Mouse (Mus musculus) c-Kit-positive CD71-negative TER-119-negative erythroid progenitor cells, embryonic 14.5 days (primary cell): ENCODE measurements around the gene Vasp.

Source experiments
- DNase-seq: peaks from one replicate; pipeline ENCODE4 v3.0.0-alpha.2; 2013; ENCODE audit warnings: low read depth

Gene Vasp

DNA sequence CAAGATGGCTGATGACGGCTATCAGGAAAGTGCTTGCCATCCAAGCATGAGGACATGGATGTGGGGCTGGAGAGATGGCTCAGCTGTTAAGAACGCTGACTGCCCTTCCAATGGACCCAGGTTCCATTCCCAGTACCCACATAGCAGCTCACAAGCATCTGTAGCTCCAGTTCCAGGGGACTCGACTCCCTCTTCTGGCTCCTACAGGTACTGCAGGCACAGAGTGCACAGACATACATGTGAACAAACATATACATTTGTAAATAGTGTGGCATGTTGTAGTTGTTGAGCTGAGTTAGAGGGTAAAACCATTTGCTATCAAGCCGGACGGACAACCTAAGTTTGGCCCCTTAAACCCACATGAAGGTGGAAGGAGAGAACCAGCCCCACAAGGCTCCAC, 61.6 kb downstream of the Vasp start:
- DNase-seq, result no peak

DNA sequence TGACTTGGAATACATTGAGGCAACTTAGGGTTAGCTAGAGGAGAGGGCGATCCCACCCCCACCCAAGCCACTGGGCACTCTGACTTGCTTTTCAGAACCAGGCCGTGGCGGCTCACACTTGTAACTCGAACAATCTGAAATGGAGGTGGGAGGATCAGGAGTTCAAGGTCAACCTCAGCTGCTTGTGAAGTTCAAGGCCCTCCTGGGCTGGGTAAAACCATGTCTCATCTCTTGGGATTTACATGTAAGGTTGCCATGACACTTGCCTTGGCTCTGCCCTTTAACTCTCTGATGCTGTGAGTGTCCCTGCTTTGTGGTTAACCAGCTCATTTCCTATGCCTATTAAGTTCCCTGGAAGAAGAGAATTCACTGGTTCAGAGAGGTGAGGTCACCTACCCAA, 62.1 kb downstream of the Vasp start:
- no peak for DNase-seq

DNA sequence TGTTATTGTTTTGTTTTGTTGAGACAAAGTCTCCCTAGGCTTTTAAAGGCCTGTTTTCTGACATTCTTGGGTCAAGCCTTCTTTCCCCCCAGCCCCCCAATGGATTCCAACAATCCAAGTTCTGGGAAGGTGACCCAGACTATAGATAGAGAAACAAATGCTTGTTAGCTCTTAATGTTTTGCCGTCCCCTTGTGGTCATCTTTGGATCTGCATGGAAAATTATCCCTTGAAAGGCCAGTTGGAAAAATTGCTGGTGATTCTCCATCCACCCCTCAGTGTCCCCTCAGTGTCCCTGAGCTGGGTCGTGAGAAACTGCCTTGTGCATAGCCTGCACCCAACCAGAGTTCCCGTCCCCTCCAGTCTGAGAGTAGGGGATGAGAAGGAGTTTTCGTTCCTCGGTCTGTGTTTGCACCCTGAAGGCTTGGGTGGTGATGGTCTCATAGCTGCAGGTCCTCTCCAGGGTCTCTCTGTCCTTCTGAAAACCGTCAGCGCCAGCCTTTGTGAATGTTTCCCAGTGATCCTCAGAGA, 62.6 kb downstream of the Vasp start:
- no peak for DNase-seq

DNA sequence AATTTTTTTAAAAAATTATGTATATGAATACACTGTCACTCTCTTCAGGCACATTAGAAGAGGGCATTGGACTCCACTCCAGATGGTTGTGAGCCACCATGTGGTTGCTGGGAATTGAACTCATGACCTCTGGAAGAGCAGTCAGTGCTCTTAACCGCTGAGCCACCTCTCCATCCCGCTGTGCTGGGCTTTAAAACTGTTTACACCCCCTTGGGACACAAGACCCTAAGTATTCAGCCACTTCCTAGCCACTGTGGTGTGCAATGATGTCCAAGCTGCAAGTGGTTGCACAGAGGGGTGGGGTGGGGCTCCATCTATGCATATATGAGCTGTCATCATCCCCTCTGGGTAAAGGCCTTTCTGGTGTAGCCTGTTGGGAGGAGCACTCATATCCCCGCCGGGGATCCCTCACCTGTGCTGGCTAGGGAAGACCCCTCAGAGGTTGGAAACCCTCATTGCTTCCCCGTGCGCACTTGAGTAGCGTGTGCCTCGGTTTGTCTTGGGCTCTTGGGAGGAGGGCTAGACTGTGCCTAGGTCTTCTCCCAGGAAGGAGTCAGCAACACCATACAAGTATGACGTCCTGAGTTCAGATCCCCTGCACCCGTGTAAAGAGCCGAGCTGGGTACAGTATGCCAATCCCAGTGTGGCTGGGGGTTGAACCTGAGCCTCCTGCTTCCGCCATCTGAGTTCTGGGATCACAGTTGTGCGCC, 63.3 kb downstream of the Vasp start:
- DNase-seq, result no peak
